Mouse (Mus musculus) heart, adult 2 months (tissue): ENCODE results near the gene Erlec1. TPM values are rescaled to one million over a fixed set of nuclear protein-coding genes. Genes with fewer than 3 reads are reported as not detected.
A peak's percentile ranks its signal among the peaks of the same experiment; 100 is the strongest.

Experiments used
- DNase-seq, 2 experiments: peaks; one replicate each; pipeline ENCODE4 v3.0.0; 2021
- H3K27ac ChIP-seq: fragments of 200-600 bp; 2 replicates; pipeline ENCODE4 v1.8.1; 2022
- H3K27me3 ChIP-seq: fragments of 200-500 bp; 2 replicates; pipeline ENCODE4 v1.6.1; 2012; ENCODE audit warnings: mild to moderate bottlenecking, low read length, inconsistent platforms, mixed read lengths; ENCODE audit not compliant: control insufficient read depth, insufficient read depth
- H3K36me3 ChIP-seq: fragments of 200-500 bp; 2 replicates; pipeline ENCODE4 v1.6.1; 2012; ENCODE audit warnings: low read length, inconsistent platforms; ENCODE audit not compliant: control insufficient read depth, insufficient read depth
- H3K4me1 ChIP-seq: fragments of 200-500 bp; 2 replicates; pipeline ENCODE4 v1.6.1; 2011; ENCODE audit warnings: low read length; ENCODE audit not compliant: control insufficient read depth, insufficient read depth
- H3K4me3 ChIP-seq: fragments of 200-600 bp; 2 replicates; pipeline ENCODE4 v1.8.1; 2022
- H3K79me2 ChIP-seq: fragments of 200-500 bp; replicated peaks from 2 replicates; pipeline ENCODE4 v1.6.1; 2012; ENCODE audit warnings: mild to moderate bottlenecking, inconsistent platforms, low read length, moderate library complexity, mixed read lengths; ENCODE audit not compliant: control insufficient read depth, insufficient read depth
- H3K9ac ChIP-seq: fragments of 200-500 bp; 2 replicates; pipeline ENCODE4 v1.6.1; 2012; ENCODE audit warnings: low read depth, mild to moderate bottlenecking, control low read depth, inconsistent platforms, low read length, mixed read lengths
- CTCF ChIP-seq: fragments of 200-600 bp; IDR thresholded peaks from 2 replicates; pipeline ENCODE4 v1.8.1; 2022; ENCODE audit warnings: antibody characterized with exemption, mild to moderate bottlenecking, moderate library complexity
- EP300 ChIP-seq: fragments of 200-500 bp; IDR thresholded peaks from 2 replicates; pipeline ENCODE4 v1.6.1; 2011; ENCODE audit warnings: low read depth, low read length, control low read depth; ENCODE audit not compliant: insufficient read depth
- POLR2A ChIP-seq: fragments of 200-500 bp; IDR thresholded peaks from 2 replicates; pipeline ENCODE4 v1.6.1; 2011; ENCODE audit warnings: mild to moderate bottlenecking, low read depth, low read length, control low read depth; ENCODE audit not compliant: insufficient read depth
- WGBS: fragments of 180-500 bp; shearing (Covaris S2); methylation state at CpG from one replicate; pipeline ENCODE4 v1.1.7; 2018; 5-methylcytosine and 5-hydroxymethylcytosine counted together
- intact Hi-C: fragments of 180-260 bp; cut with DNase I; formaldehyde crosslinking; loops from one replicate; pipeline ENCODE4 v1.15.1; 2025
- polyA plus RNA-seq: library from polyadenylated mRNA; depleted of rRNA; stranded (reverse); fragments of >200 nt; gene quantifications from 2 replicates; pipeline ENCODE4 v1.2.3, GENCODE M21; 2012; rRNA removed
- total RNA-seq, 2 experiments: library from RNA; stranded (reverse); gene quantifications; 2 replicates each; pipeline ENCODE4 v1.2.3; 2021

The Erlec1 gene
- total and polyA plus RNA-seq, 3 experiments, result 22.8 to 42.7 (median 34.7) TPM

GRCm38 (mm10) chr11:30899312-30899711 lies 54.8 kb downstream of the Erlec1 start:
- no peaks in the 10 kb centered on the region for H3K36me3 ChIP-seq
- no peaks in the 10 kb centered on the region for H3K27me3 ChIP-seq
- no peak for DNase-seq
- H3K4me3 ChIP-seq, result no peak overlapping the region
- no peak overlapping the region for H3K9ac ChIP-seq
- TF ChIP-seq EP300, result no peak
- TF ChIP-seq CTCF, result no peak
- no peak for TF ChIP-seq POLR2A
- intact Hi-C loops, result no loop called here
- H3K79me2 ChIP-seq, result no peaks in the 10 kb centered on the region
- no peak overlapping the region for H3K27ac ChIP-seq
- H3K4me1 ChIP-seq, result no peaks in the 10 kb centered on the region

- H3K9ac ChIP-seq, result no peak overlapping the region
- H3K27me3 ChIP-seq, result no peaks in the 10 kb centered on the region
- no peak overlapping the region for H3K4me3 ChIP-seq
- H3K27ac ChIP-seq, result no peak overlapping the region
- DNase-seq, result no peak
- 84% methylated on average over 1 of the region's 1 CpGs for WGBS
- H3K4me1 ChIP-seq, result no peaks in the 10 kb centered on the region
- no peaks in the 10 kb centered on the region for H3K36me3 ChIP-seq
- intact Hi-C loops, result no loop called here
- TF ChIP-seq EP300, result no peak
- no peak for TF ChIP-seq CTCF
- TF ChIP-seq POLR2A, result no peak
- H3K79me2 ChIP-seq, result no peaks in the 10 kb centered on the region
Measured at GRCm38 (mm10) chr11:30896201-30896600, 57.9 kb downstream of the Erlec1 start.

- intact Hi-C loops, result no loop called here
- Histone ChIP-seq H3K79me2 (no peaks in the 10 kb centered on the region), H3K4me3 (no peak overlapping the region), H3K36me3 (no peaks in the 10 kb centered on the region), H3K9ac (no peak overlapping the region), H3K27ac (no peak overlapping the region), H3K27me3 (peaks cover 2% of the 10 kb centered on the region; the same call in 1 of the 2 replicates), H3K4me1 (no peaks in the 10 kb centered on the region)
- 87% methylated on average over 2 of the region's 2 CpGs for WGBS
- TF ChIP-seq CTCF (no peak), EP300 (no peak), POLR2A (no peak)
- no peak for DNase-seq
Measured at GRCm38 (mm10) chr11:30888153-30888552, 66.0 kb downstream of the Erlec1 start.

- peak; percentile 60 to 64 for DNase-seq
Measured at GRCm38 (mm10) chr11:30885171-30885871, 68.8 kb downstream of the Erlec1 start, which contains the start of the genes Gpr75 and Asb3. Gpr75 (plus strand) TSS chr11:30885358. Asb3 (plus strand) TSS chr11:30885416.

More at GRCm38 (mm10) chr11:30885171-30885871, 68.8 kb downstream of the Erlec1 start, which contains the start of the genes Gpr75 and Asb3:
- Histone ChIP-seq H3K9ac (peak within 1 kb of the TSS; percentile 32), H3K27ac (no peak within 1 kb of the TSS), H3K27me3 (peaks cover 2% of the 10 kb centered on the region; the same call in 1 of the 2 replicates), H3K4me3 (peak within 1 kb of the TSS; percentile 44), H3K79me2 (no peaks in the 10 kb centered on the region), H3K36me3 (no peaks in the 10 kb centered on the region), H3K4me1 (no peaks in the 10 kb centered on the region)
- TF ChIP-seq EP300 (0 out of 2 replicates have a peak, but pooled peaks have one; percentile 11), POLR2A (no peak)
- WGBS, result 8% methylated on average over 41 of the region's 41 CpGs
- intact Hi-C loops, result no loop called here

Other genes with a start within 250 kb of the Erlec1 start
- gene Psme4, start 182.6 kb downstream of the Erlec1 start, total RNA-seq, result 100 to 1,000 TPM; 189 to 213 TPM
- 39.1 and 97.7 TPM in 2 replicates for gene Psme4, start 182.6 kb downstream of the Erlec1 start, polyA plus RNA-seq
- gene Gpr75, start 69.0 kb downstream of the Erlec1 start, total RNA-seq, result under 1 TPM in 1 of 2 experiments, not detected in 1; 0.13 TPM
- gene Gpr75, start 69.0 kb downstream of the Erlec1 start, polyA plus RNA-seq, result 0.31 and 0.53 TPM in 2 replicates
- gene Asb3, start 68.9 kb downstream of the Erlec1 start, total RNA-seq, result 1 to 10 TPM; 7.8 to 9.2 TPM
- 2.6 and 4.8 TPM in 2 replicates for gene Asb3, start 68.9 kb downstream of the Erlec1 start, polyA plus RNA-seq
- gene Chac2, start 32.0 kb upstream of the Erlec1 start, total RNA-seq, result 10 to 100 TPM; 25.7 to 25.9 TPM
- gene Chac2, start 32.0 kb upstream of the Erlec1 start, polyA plus RNA-seq, result 5.8 and 10.1 TPM in 2 replicates
- not detected for gene Gm17332, start 228.1 kb upstream of the Erlec1 start, total RNA-seq
- not detected in 2 replicates for gene Gm17332, start 228.1 kb upstream of the Erlec1 start, polyA plus RNA-seq